Mouse (Mus musculus): ENCODE results near the gene Klf7.

DNA sequence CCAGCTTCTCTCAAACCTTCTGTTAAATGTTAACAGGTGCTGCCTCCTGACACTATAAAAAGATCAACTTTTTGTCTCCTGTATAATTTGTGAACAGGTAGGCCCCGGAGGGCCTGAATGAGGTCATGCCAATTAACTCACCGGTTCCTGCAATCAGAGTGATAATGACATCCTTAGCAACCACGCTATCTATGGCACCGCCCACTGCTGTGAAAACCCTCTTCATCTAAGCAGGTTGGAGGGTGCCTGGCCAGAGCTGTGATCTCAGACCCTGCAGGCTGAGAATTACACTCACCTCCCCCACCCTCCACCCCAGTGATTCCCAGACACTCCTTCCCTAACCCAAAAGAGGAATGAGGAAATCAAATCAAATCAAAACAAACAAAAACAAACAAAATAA lies 126.3 kb downstream of the Klf7 start:
- TF ChIP-seq POLR2A (IDR thresholded peaks at IDR 0.05; ENCODE audit: borderline replicate concordance, insufficient read depth, low read length) (no peak), CTCF (IDR thresholded peaks at IDR 0.05; ENCODE audit: borderline replicate concordance, insufficient read depth, low read depth, low read length) (no peak)

All from cerebellum, adult 2 months (tissue).